Mouse (Mus musculus) brain, adult 2 months (tissue): Measurements from ENCODE around the gene Zfp553.
"Not testable (repeated sequence)": the region's sequence is repeated elsewhere in the genome, so short reads cannot be mapped to it uniquely, and the experiment has no call there.

Experiments used
- DNase-seq: peaks from one replicate; pipeline ENCODE4 v3.0.0; 2011; ENCODE audit warnings: low read depth, low spot score

Gene Zfp553

GRCm38 (mm10) chr7:127233368-127233749, 498 bp downstream of the Zfp553 start:
- peak; percentile 63 for DNase-seq

GRCm38 (mm10) chr7:127233765-127234164, 904 bp downstream of the Zfp553 start:
- DNase-seq, result no peak

- DNase-seq, result no peak
These were observed 1.9 kb downstream of the Zfp553 start for GRCm38 (mm10) chr7:127234777-127235176.

- no peak for DNase-seq
These were observed 10.6 kb downstream of the Zfp553 start for GRCm38 (mm10) chr7:127243361-127243867.

- peak; percentile 97 for DNase-seq
These were observed 11.2 kb downstream of the Zfp553 start, which contains the start of gene Zfp771 for GRCm38 (mm10) chr7:127243870-127244657. TSS of gene Zfp771 (plus strand) at chr7:127244274.

GRCm38 (mm10) chr7:127244658-127245510, 12.0 kb downstream of the Zfp553 start:
- DNase-seq, result peak; percentile 54

GRCm38 (mm10) chr7:127250511-127250910, 17.6 kb downstream of the Zfp553 start:
- not testable (repeated sequence) for DNase-seq

GRCm38 (mm10) chr7:127252414-127252813, 19.6 kb downstream of the Zfp553 start:
- peak; percentile 59 for DNase-seq

- DNase-seq, result peak; percentile 37
These were observed 20.5 kb downstream of the Zfp553 start for GRCm38 (mm10) chr7:127253341-127253740.

GRCm38 (mm10) chr7:127253821-127254769, 21.2 kb downstream of the Zfp553 start:
- peak; percentile 99 for DNase-seq

- DNase-seq, result no peak
These were observed 22.1 kb downstream of the Zfp553 start for GRCm38 (mm10) chr7:127255008-127255407.

- no peak for DNase-seq
These were observed 23.1 kb downstream of the Zfp553 start for GRCm38 (mm10) chr7:127255965-127256364.

GRCm38 (mm10) chr7:127256518-127256917, 23.7 kb downstream of the Zfp553 start:
- DNase-seq, result no peak

GRCm38 (mm10) chr7:127259186-127259905, 26.5 kb downstream of the Zfp553 start:
- peak; percentile 49 for DNase-seq

- DNase-seq, result peak; percentile 100
These were observed 27.6 kb downstream of the Zfp553 start, which contains the start of gene Dctpp1 for GRCm38 (mm10) chr7:127260309-127261111. TSS of gene Dctpp1 (minus strand) at chr7:127260709.

GRCm38 (mm10) chr7:127262218-127262961, 29.5 kb downstream of the Zfp553 start:
- DNase-seq, result no peak

GRCm38 (mm10) chr7:127263526-127263925, 30.7 kb downstream of the Zfp553 start:
- DNase-seq, result no peak

GRCm38 (mm10) chr7:127270256-127270655, 37.4 kb downstream of the Zfp553 start:
- no peak for DNase-seq

GRCm38 (mm10) chr7:127270666-127271065, 37.8 kb downstream of the Zfp553 start:
- no peak for DNase-seq
